ENCODE assay signal across 8 mouse cellular contexts in genomic region chr7:19932877-19933809, GRCm38 (mm10). TPM values are rescaled to one million over a fixed set of nuclear protein-coding genes. Genes with fewer than 3 reads are reported as not detected.
DNase-seq lines count a peak whose midpoint lies in the region; ATAC-seq and TF ChIP-seq lines count a peak whose summit lies in the region.

No protein-coding gene starts in this region.

- H3K27ac ChIP-seq in MEL (ENCODE audit: control insufficient read depth, low read depth, low read length): peak overlapping the region; percentile 26
- peak overlapping the region; percentile 83 for H3K27ac ChIP-seq in forebrain, postnatal 0 days (ENCODE audit: low read depth, low read length)

- H3K4me3 ChIP-seq in MEL (ENCODE audit: control insufficient read depth in 1 of 2, insufficient read depth in 1 of 2, low read depth in 2 of 2, low read length in 2 of 2): peak overlapping the region; percentile 40 to 48; a peak in 3 of 4 replicates
- peak overlapping the region; percentile 26 for H3K4me3 ChIP-seq in forebrain, postnatal 0 days (ENCODE audit: low read depth, low read length)

- peak; percentile 86 for ATAC-seq in forebrain, postnatal 0 days
- peak; percentile 45; the same call in 1 of the 2 replicates for ATAC-seq in neutrophil, adult 5-6 weeks (ENCODE audit: extremely low read depth, insufficient number of reproducible peaks, low FRiP score, poor library complexity, severe bottlenecking)

- H3K9me3 ChIP-seq in MEL (replicated peaks; ENCODE audit: insufficient read depth, low read length): no peaks in the 10 kb centered on the region
- H3K9me3 ChIP-seq in forebrain, postnatal 0 days (ENCODE audit: low read length): no peaks in the 10 kb centered on the region

- TF ChIP-seq POLR2A in MEL (IDR thresholded peaks at IDR 0.05; ENCODE audit: control insufficient read depth in 1 of 2, insufficient read depth in 1 of 2, low read depth in 1 of 2, low read length in 2 of 2, poor library complexity in 1 of 2): no peak

- H3K79me2 ChIP-seq in MEL (ENCODE audit: control insufficient read depth, insufficient read depth, low read length, poor library complexity): no peaks in the 10 kb centered on the region

- no peaks in the 10 kb centered on the region for H3K27me3 ChIP-seq in MEL (ENCODE audit: control insufficient read depth in 1 of 2, insufficient read depth in 2 of 2, low read length in 2 of 2)
- no peaks in the 10 kb centered on the region for H3K27me3 ChIP-seq in forebrain, postnatal 0 days (ENCODE audit: insufficient read depth, low read length)

- TF ChIP-seq EP300 in MEL (IDR thresholded peaks at IDR 0.05; ENCODE audit: low read depth in 1 of 2, low read length in 2 of 2): no peak

- TF ChIP-seq RAD21 in MEL (IDR thresholded peaks at IDR 0.05; ENCODE audit: low read depth, low read length): no peak

- 0 out of 4 replicates have a peak, but pooled peaks cover 0 to 3% of the 10 kb centered on the region in 2 experiments for H3K36me3 ChIP-seq in MEL (ENCODE audit: control insufficient read depth in 1 of 2, insufficient read depth in 2 of 2, low read length in 2 of 2)
- no peaks in the 10 kb centered on the region for H3K36me3 ChIP-seq in forebrain, postnatal 0 days (ENCODE audit: insufficient read depth)

- peak; percentile 75 for DNase-seq in MEL (ENCODE audit: low read depth, low spot score)
- peak; percentile 53 for DNase-seq in c-Kit-positive CD71-negative TER-119-negative erythroid progenitor cells, embryonic 14.5 days (ENCODE audit: low read depth)
- DNase-seq in forebrain, postnatal 0 days: peak; percentile 85
- DNase-seq in heart, postnatal 36 days: peak; percentile 77 to 79
- DNase-seq in layer of hippocampus, adult 18-20 months (ENCODE audit: low spot score in 2 of 2): peak; percentile 71 to 84
- DNase-seq in lung, adult 18-20 months: peak; percentile 85 to 89
- peak; percentile 84 for DNase-seq in thymus, postnatal 4 days

- TF ChIP-seq CTCF in MEL (IDR thresholded peaks at IDR 0.05 in 2 of 3, conservative IDR thresholded peaks at IDR 0.05 in 1 of 3; ENCODE audit: control insufficient read depth in 1 of 3, insufficient read depth in 1 of 3, low read depth in 2 of 3, low read length in 3 of 3, poor library complexity in 1 of 3, severe bottlenecking in 1 of 3): no peak
- no peak for TF ChIP-seq CTCF in forebrain, postnatal 0 days (IDR thresholded peaks at IDR 0.05; ENCODE audit: low read depth)

- intact Hi-C loops in heart, postnatal 36 days (cut with DNase I): no loop called here

- peaks cover 2 to 6% of the 10 kb centered on the region in 2 experiments; a peak in 1 of 4 replicates for H3K4me1 ChIP-seq in MEL (ENCODE audit: control insufficient read depth in 1 of 2, insufficient read depth in 2 of 2, low read length in 2 of 2)
- H3K4me1 ChIP-seq in forebrain, postnatal 0 days (ENCODE audit: insufficient read depth): no peaks in the 10 kb centered on the region

- peak overlapping the region; percentile 46 for H3K4me2 ChIP-seq in forebrain, postnatal 0 days (ENCODE audit: low read depth)

- 16% methylated on average over 21 of the region's 21 CpGs for WGBS in forebrain, postnatal 0 days

- no peak overlapping the region for H3K9ac ChIP-seq in MEL (ENCODE audit: control insufficient read depth, low read depth, low read length, poor library complexity, severe bottlenecking)
- H3K9ac ChIP-seq in forebrain, postnatal 0 days: peak overlapping the region; percentile 43

TF ChIP-seq in MEL, 35 proteins besides CTCF, POLR2A, EP300 and RAD21:
- no peak for TF ChIP-seq CHD1 (IDR thresholded peaks at IDR 0.05; ENCODE audit: low read depth, low read length)
- peak; percentile 30; the same call in 1 of the 2 replicates for TF ChIP-seq MAX (IDR thresholded peaks at IDR 0.05; ENCODE audit: low read length)
- peak; percentile 58; the same call in 1 of the 2 replicates for TF ChIP-seq USF1 (IDR thresholded peaks at IDR 0.05; ENCODE audit: low read depth, low read length)
- 0 out of 2 replicates have a peak, but pooled peaks have one; percentile 7 for TF ChIP-seq ETS1 (IDR thresholded peaks at IDR 0.05; ENCODE audit: low read depth, low read length)
TF ChIP-seq in MEL: peak in this region for 3.

RNA-seq across cellular contexts. Expression of gene Pvr, which starts 12.2 kb away (rescaled TPM):
- total RNA-seq in MEL (2012; rRNA removed): not detected in 2 replicates
- not detected for polyA plus RNA-seq in MEL (2012; ENCODE audit: insufficient read depth in 1 of 2, insufficient read length in 2 of 2, low read depth in 1 of 2, low replicate concordance in 2 of 2, missing spikeins in 1 of 2)
- total RNA-seq in forebrain, postnatal 0 days (2014; rRNA removed): 12.0 and 12.8 TPM in 2 replicates
- 4.2 and 6.1 TPM in 2 replicates for polyA plus RNA-seq in forebrain, postnatal 0 days (2015; fragmentation: Nextera tagmentation; extraction: Ambion mirVana)
- 10 to 100 TPM; 19.8 to 25.0 TPM for total RNA-seq in heart, postnatal 36 days (2021)
- total RNA-seq in layer of hippocampus, adult 18-20 months (2021): 10 to 100 TPM; 12.4 to 12.8 TPM
- 6.8 and 9.2 TPM in 2 replicates for total RNA-seq in neutrophil, adult 5-6 weeks (2017)

RNA-seq across cellular contexts. Expression of gene Igsf23, which starts 17.4 kb away (rescaled TPM):
- 0.08 TPM in 1 of 2 replicates, not detected in the other for total RNA-seq in MEL (2012; rRNA removed)
- under 1 TPM in 1 of 2 experiments, not detected in 1; 0.35 TPM for polyA plus RNA-seq in MEL (2012; ENCODE audit: insufficient read depth in 1 of 2, insufficient read length in 2 of 2, low read depth in 1 of 2, low replicate concordance in 2 of 2, missing spikeins in 1 of 2)
- total RNA-seq in forebrain, postnatal 0 days (2014; rRNA removed): not detected in 2 replicates
- not detected in 2 replicates for polyA plus RNA-seq in forebrain, postnatal 0 days (2015; fragmentation: Nextera tagmentation; extraction: Ambion mirVana)
- total RNA-seq in heart, postnatal 36 days (2021): 1 to 10 TPM; 1.4 TPM
- not detected for total RNA-seq in layer of hippocampus, adult 18-20 months (2021)
- 0.47 and 0.86 TPM in 2 replicates for total RNA-seq in neutrophil, adult 5-6 weeks (2017)

RNA-seq across cellular contexts. Expression of gene Ceacam20, which starts 32.1 kb away (rescaled TPM):
- not detected in 2 replicates for total RNA-seq in MEL (2012; rRNA removed)
- not detected for polyA plus RNA-seq in MEL (2012; ENCODE audit: insufficient read depth in 1 of 2, insufficient read length in 2 of 2, low read depth in 1 of 2, low replicate concordance in 2 of 2, missing spikeins in 1 of 2)
- not detected in 2 replicates for total RNA-seq in forebrain, postnatal 0 days (2014; rRNA removed)
- polyA plus RNA-seq in forebrain, postnatal 0 days (2015; fragmentation: Nextera tagmentation; extraction: Ambion mirVana): not detected in 2 replicates
- not detected for total RNA-seq in heart, postnatal 36 days (2021)
- total RNA-seq in layer of hippocampus, adult 18-20 months (2021): not detected
- total RNA-seq in neutrophil, adult 5-6 weeks (2017): not detected in 2 replicates

RNA-seq across cellular contexts. Expression of gene Ceacam19, which starts 45.4 kb away (rescaled TPM):
- total RNA-seq in MEL (2012; rRNA removed): 0.04 TPM in 1 of 2 replicates, not detected in the other
- under 1 TPM in 1 of 2 experiments, not detected in 1; 0.03 TPM for polyA plus RNA-seq in MEL (2012; ENCODE audit: insufficient read depth in 1 of 2, insufficient read length in 2 of 2, low read depth in 1 of 2, low replicate concordance in 2 of 2, missing spikeins in 1 of 2)
- total RNA-seq in forebrain, postnatal 0 days (2014; rRNA removed): not detected in 2 replicates
- not detected in 2 replicates for polyA plus RNA-seq in forebrain, postnatal 0 days (2015; fragmentation: Nextera tagmentation; extraction: Ambion mirVana)
- not detected for total RNA-seq in heart, postnatal 36 days (2021)
- not detected for total RNA-seq in layer of hippocampus, adult 18-20 months (2021)
- 0.47 TPM in 1 of 2 replicates, not detected in the other for total RNA-seq in neutrophil, adult 5-6 weeks (2017)

RNA-seq across cellular contexts. Expression of gene Nlrp9b, which starts 58.1 kb away (rescaled TPM):
- not detected in 2 replicates for total RNA-seq in MEL (2012; rRNA removed)
- polyA plus RNA-seq in MEL (2012; ENCODE audit: insufficient read depth in 1 of 2, insufficient read length in 2 of 2, low read depth in 1 of 2, low replicate concordance in 2 of 2, missing spikeins in 1 of 2): not detected
- not detected in 2 replicates for total RNA-seq in forebrain, postnatal 0 days (2014; rRNA removed)
- not detected in 2 replicates for polyA plus RNA-seq in forebrain, postnatal 0 days (2015; fragmentation: Nextera tagmentation; extraction: Ambion mirVana)
- not detected for total RNA-seq in heart, postnatal 36 days (2021)
- total RNA-seq in layer of hippocampus, adult 18-20 months (2021): not detected
- not detected in 2 replicates for total RNA-seq in neutrophil, adult 5-6 weeks (2017)

Comparison
In these comparisons a context has a peak if more than half of its experiments do, and no peak if none do; other contexts are left out.
1. Peak in every context shown above with its lines: DNase-seq, ATAC-seq, H3K4me3 ChIP-seq and H3K27ac ChIP-seq.